Mouse (Mus musculus) embryonic fibroblast, embryonic 13.5 days (primary cell): Measurements from ENCODE around the gene Pitpnm2. TPM values are rescaled to one million over a fixed set of nuclear protein-coding genes. Genes with fewer than 3 reads are reported as not detected.

ENCODE experiments used
- H3K27ac ChIP-seq: 2 replicates; pipeline ENCODE4 v1.5.1; 2012; ENCODE audit warnings: low read length, control low read depth, inconsistent platforms; ENCODE audit not compliant: insufficient read depth
- H3K4me1 ChIP-seq: 2 replicates; pipeline ENCODE4 v1.6.1; 2011; ENCODE audit warnings: low read length; ENCODE audit not compliant: control insufficient read depth, insufficient read depth
- H3K4me3 ChIP-seq: 2 replicates; pipeline ENCODE4 v1.5.1; 2011; ENCODE audit warnings: mild to moderate bottlenecking, control low read depth, low read length; ENCODE audit not compliant: insufficient read depth
- CTCF ChIP-seq: IDR thresholded peaks from 2 replicates; pipeline ENCODE4 v1.5.1; 2011; ENCODE audit warnings: mild to moderate bottlenecking, control low read depth, low read length, moderate library complexity, borderline replicate concordance; ENCODE audit not compliant: insufficient read depth
- POLR2A ChIP-seq: IDR thresholded peaks from 2 replicates; pipeline ENCODE4 v1.6.1; 2011; ENCODE audit warnings: low read depth, mild to moderate bottlenecking, control low read depth, low read length, moderate library complexity
- polyA plus RNA-seq: library from polyadenylated mRNA; stranded (reverse); fragments of >200 nt; gene quantifications from 2 replicates; pipeline ENCODE4 v1.2.4, GENCODE M21; 2011; ENCODE audit warnings: low read depth; ENCODE audit not compliant: missing spikeins, insufficient read length

The Pitpnm2 gene
- polyA plus RNA-seq, 1 experiment = 22.7 TPM

DNA sequence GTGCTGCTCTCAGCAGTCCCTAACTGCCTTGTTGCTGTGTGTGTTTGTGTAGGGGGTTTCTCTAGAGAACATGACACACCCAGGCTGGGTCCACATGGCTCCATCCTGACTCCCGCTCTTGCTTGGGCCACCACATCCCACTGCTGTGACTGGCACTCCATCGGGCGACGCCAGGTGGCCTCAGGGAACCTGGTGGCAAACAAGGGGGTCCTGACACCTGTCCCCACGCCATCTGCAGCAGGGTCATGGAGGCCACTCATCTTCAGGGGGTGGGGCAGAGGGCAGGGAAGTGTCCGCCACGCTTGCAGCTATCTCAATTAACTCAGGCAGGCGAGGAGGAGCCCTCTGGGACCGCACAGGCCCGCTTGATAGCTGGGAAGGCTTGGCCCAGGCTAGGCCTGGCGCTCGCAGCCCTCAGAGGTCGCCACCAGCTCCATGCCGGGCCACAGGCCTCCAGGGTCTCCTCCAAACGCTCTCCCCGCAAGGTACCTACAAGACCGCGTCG lies 154.4 kb downstream of the Pitpnm2 start:
- no peak for TF ChIP-seq POLR2A
- TF ChIP-seq CTCF = no peak
- Histone ChIP-seq H3K4me3 (peak overlapping the region; percentile 39), H3K27ac (no peak overlapping the region), H3K4me1 (no peaks in the 10 kb centered on the region)

DNA sequence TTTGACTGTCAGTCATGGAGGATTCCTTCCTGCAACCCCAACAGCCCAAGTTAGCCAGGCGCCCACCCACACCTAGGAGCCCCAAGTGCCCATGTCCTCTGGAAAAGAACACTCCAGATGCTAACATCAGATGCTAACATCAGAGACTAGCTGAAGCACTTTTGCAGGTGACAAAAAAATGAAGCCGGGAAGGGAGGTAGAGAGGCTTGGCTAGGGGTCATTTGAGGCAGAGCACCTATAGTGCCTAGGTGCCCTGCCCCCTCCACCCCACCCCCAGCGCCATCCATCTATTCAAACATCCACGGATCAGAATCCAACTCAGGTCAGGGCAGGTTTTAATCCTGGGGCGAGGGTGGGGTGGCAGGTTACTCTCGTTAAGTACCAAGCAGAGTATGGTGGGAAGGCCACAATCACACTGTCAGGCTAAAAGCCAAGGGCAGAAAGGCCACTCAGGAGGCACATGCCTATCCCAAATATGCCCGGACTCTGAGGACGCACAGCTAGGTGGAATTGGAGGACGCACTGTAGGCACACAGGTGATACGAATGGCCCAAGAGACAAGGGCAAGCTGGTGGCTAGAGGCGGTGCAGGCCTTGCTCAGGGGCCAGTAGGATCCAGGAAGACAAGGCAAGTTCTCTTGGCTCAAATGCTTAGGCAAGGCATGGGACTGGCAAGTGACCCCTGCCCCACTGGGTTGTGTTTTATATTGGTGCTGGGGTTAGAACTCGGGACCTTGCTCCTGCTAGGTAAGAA lies 155.5 kb downstream of the Pitpnm2 start:
- no peaks in the 10 kb centered on the region for H3K4me1 ChIP-seq
- TF ChIP-seq CTCF = no peak
- no peak for TF ChIP-seq POLR2A
- H3K4me3 ChIP-seq = no peak overlapping the region
- H3K27ac ChIP-seq = no peak overlapping the region

- H3K27ac ChIP-seq = no peak overlapping the region
- H3K4me3 ChIP-seq = no peak overlapping the region
- no peak for TF ChIP-seq POLR2A
- no peak for TF ChIP-seq CTCF
- no peaks in the 10 kb centered on the region for H3K4me1 ChIP-seq
These were observed 156.3 kb downstream of the Pitpnm2 start for GRCm38 (mm10) chr5:124093120-124093794.

DNA sequence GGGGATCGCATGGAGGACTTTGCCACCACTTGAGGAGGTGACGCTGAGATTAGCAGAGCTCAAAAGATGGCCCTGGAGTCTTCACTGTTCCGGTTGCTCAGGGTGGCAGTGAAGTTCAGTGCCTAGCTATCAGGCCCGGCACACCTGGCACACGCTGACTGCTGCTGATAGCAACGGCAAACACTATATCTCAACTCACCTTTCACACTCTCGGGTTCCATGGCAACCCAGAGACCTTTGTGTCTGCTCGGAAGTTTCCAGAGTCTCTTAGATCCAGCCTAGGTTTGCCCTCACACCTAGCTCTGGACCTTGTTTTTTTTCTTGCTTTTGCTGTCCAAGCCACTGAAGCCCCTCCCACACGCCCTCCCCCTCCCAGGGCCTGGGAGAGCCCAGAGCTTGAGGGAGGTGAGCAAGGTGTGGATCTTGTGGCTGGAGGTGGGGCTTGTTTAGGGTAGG lies 157.6 kb downstream of the Pitpnm2 start:
- H3K27ac ChIP-seq = no peak overlapping the region
- H3K4me3 ChIP-seq = no peak overlapping the region
- TF ChIP-seq POLR2A = no peak
- no peaks in the 10 kb centered on the region for H3K4me1 ChIP-seq

DNA sequence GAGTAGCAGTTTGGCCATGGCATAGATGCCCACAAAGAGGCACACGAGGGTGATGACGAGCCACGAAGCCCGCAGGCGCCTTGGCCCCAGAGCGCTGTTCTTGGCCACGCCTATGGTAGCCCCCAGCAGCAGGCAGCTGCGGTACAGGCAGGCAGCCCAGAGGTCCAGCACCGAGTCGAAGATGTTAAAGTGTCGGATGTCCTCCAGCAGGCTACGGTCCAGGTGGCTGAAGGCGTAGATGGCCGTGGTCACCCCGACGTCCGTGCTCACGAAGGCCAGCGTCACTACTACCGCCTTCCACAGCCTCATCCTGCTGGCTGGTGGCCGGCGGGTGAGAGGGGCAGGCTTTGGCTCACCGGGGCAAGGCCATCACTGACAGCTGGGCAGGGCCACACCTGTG lies 159.7 kb downstream of the Pitpnm2 start:
- no peak overlapping the region for H3K27ac ChIP-seq
- H3K4me1 ChIP-seq = no peaks in the 10 kb centered on the region
- TF ChIP-seq POLR2A = no peak
- H3K4me3 ChIP-seq = no peak overlapping the region

DNA sequence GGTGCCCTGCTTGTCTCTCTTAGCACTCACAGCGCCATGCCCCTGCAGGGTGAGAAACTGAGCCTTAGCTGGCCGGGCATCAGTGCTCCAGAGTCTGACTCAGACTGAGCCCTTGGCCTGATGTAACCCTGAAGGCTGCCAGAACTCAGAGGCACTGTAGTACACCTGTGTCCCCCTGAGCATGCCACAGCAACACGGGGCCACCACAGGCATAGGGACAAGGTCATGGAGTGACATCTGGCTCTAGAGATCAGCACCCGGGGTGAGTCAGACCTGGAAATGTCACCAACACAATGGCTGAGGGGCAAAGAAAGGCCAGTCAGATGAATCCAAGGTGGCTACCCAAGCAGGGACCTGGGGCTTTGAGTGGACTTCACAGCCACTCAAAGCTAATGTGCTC lies 162.7 kb downstream of the Pitpnm2 start:
- no peak overlapping the region for H3K4me3 ChIP-seq
- H3K4me1 ChIP-seq = no peaks in the 10 kb centered on the region
- TF ChIP-seq POLR2A (no peak), CTCF (no peak)
- H3K27ac ChIP-seq = no peak overlapping the region

- H3K27ac ChIP-seq = no peak overlapping the region
- no peak overlapping the region for H3K4me3 ChIP-seq
- no peaks in the 10 kb centered on the region for H3K4me1 ChIP-seq
- no peak for TF ChIP-seq POLR2A
- no peak for TF ChIP-seq CTCF
These were observed 164.0 kb downstream of the Pitpnm2 start for GRCm38 (mm10) chr5:124085513-124085912.

DNA sequence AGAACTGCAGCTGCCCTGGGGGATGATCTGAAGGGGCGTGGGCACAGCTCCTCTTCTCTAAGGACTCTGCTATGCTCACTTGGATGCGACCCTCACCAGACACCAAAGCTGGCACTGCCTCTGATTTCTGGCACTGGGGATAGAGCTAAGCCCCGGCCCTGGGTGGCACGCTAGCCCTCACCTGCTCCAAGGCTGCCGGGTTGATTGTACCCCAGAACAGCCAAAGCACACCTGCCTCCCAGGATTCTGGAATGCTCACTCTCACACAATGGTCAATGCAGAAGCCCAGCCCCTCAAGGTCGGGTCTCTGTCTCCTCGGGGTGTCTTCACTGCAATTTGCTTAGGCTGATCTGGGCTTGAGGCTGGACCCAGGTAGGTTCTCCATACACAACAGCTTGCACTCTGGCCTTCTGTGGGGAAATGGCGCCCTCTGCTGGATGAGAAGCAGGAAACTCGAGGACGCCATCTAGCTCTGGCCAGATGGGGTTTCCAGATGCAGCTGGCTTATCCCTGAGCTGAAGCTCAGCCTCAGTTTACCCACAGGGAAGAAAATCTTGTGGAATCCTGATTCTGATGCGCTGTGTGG lies 164.9 kb downstream of the Pitpnm2 start:
- no peaks in the 10 kb centered on the region for H3K4me1 ChIP-seq
- no peak overlapping the region for H3K4me3 ChIP-seq
- TF ChIP-seq CTCF (peak; percentile 99), POLR2A (no peak)
- no peak overlapping the region for H3K27ac ChIP-seq

GRCm38 (mm10) chr5:124083850-124084587 lies 165.5 kb downstream of the Pitpnm2 start:
- Histone ChIP-seq H3K4me3 (no peak overlapping the region), H3K4me1 (no peaks in the 10 kb centered on the region), H3K27ac (no peak overlapping the region)
- no peak for TF ChIP-seq POLR2A
- no peak for TF ChIP-seq CTCF
